Mouse (Mus musculus): ENCODE measurements around the gene Zdhhc1.

The Zdhhc1 gene

DNA sequence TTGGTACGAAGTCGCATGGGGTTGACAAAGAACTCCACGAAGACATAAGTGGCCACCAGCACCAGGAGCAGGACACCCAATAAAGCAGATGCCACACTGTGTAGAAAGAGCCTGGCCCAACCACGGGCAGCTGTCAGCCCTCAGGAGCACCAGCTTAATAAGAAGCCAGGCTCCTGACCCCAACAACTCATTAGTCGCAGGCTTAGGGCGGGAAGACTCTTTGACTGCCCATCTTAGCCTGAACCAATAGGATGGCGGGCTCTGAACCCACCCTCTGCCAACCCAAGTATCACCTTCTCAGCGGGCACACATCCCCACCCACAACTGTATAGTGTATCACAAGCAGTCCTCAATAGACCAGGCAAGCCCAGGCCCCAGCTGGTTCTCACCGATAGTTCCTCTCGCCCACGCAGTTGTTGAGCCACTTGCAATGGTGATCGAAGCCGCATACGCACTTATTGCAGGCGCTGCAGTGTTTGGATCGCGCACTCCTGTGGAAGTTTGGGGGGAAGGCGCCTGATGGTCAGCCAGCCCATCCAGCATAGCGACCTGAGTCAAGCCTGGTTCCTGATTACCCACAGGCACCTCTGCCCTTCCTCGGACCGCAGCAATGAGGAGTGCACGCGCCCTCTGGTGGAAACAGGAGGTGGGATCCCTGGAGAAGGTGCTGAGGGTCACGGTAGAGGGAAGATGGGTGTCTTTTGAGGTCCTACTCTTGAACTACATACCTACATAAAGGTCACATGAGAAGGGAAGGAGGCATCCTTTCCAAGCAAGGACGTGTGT, 19.9 kb downstream of the Zdhhc1 start:
- peak in 1 of 2 experiments; percentile 71 for DNase-seq (ENCODE audit: low spot score in 2 of 2)

DNA sequence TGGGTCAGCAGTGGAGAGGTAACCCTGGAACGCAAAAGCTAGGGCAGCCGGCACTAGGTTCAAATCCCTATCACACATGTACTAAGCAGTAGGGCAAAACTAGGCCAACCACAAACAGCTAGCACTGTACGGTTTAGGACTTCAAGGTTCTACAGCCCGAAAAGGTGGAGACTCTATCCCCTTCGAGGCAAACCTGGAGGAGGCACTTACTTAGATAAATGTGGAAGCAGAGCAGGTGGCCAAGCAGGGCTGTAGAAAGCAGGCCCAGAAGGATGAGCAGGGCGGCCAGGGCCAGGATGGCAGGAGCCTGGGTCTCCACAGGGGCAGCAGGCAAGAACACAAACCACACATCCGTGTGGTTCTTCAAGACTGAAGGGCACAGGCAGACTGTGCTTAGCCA, 20.5 kb downstream of the Zdhhc1 start:
- DNase-seq (ENCODE audit: low spot score in 2 of 2): no peak

DNA sequence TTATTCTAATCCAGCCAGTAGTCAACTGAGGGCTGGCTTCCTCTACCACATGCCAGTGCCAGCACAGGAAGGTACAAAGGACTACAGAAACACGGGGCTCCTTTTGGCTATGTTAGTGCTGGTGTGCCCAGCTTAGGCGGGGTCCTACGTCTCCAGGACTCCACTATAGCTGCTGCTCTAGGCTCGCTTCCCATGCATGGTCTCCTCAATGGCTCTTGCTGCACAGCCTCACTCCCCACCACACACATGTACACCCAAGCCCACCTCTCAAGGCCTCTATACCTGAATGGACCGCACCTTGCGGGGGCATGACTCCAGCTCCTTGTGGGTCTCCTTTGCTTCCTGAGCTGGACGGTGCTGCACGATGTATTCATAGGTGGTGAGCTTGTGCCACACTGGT, 21.0 kb downstream of the Zdhhc1 start:
- DNase-seq (ENCODE audit: low spot score in 2 of 2): no peak

DNA sequence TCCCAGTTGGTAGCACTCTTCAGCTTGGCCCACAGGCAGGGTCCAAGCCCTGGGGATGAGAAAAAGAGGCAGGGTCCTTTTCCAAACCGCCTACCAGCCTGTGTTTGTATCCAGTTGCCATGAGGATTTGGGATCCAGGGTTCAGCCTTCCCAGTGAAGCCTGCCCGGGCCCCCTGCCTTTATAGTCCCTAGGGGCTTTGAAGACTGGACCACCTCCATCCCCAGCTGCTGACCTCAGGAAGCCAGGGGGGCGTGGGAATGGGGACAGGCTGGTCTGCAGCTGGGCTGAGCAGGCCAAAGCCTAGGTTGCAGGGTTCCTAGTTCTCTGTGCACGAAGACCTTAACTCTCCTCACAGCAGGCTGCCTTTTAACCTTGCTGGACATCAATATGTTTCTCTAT, 21.4 kb downstream of the Zdhhc1 start:
- DNase-seq (ENCODE audit: low spot score in 2 of 2): no peak

DNA sequence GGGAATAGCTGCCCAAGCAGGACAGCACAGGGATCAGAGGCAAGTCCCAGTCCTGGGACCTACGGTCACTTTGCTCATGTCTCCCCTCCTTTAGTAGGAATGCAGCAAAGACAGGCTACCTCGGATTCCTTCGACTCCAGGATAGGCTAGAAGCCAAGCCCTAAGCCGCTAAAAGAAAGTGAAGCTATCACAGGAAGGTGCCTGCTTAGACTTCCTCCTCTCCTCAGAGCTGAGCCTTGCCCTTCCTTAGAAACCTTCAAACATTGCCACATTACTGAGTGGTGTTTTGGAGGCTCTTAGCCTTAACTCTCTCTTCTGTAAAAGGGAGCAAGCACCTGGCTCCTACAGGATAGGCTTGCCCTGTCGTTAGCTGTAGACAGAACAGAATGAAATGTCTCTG, 22.0 kb downstream of the Zdhhc1 start:
- no peak for DNase-seq (ENCODE audit: low spot score in 2 of 2)

DNA sequence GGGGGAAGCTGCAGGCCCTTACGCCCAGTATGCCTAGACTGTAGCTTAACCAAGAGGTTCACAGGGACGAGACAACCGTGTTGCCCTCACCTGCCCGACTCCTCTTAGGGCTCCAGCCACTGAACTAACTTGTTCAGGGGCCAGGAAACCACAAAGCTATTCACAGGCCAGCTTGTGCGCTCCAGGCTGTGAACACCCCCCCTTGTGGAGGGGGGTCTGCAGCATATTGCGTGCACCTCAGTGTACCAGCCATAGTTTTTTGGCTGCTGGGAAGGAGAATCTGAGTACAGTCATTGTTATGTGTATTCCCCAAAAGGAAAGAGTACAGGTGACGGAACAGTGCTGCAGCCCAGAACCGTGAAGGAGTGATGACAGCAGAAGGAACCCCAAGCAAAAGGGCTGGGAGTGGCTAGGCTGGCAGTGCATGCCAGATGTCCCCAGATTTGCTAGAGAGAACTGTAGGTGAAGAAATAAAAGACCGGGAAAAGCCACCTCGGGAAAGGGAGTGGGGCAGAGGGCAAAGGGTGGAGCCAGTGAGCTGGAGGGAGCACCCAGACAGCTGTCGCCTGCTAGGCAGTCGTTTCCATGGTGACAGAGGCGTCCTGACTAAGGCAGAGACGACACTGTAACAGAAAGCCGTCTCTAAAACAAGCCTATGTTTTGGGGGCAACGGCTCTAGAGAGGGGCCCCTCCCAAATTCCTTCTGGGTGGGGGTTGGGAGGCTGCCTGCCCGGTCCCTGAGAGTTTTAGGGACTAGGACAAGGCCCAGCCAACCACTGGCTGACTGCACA, 22.7 kb downstream of the Zdhhc1 start:
- no peak for DNase-seq (ENCODE audit: low spot score in 2 of 2)

DNA sequence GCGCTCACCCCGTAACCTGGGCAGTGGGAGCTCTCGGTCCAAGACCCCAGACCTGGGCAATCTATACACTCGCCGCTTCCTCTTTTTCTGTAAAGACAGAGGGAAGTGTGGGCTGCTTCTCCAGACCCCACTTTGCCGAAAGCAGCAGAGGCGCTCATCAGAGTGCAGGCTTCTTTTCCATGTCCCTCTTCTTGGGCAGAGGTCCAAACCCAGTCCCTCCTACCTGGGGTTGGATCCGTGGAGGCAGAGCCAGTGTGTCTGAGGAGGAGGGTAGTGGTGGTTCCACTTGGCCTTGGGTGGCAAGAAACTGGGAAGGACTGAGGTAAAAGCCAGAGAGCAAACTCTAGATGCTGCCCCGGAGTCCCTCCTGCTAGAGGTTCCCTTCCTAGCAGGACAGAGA, 23.7 kb downstream of the Zdhhc1 start:
- no peak for DNase-seq (ENCODE audit: low spot score in 2 of 2)

DNA sequence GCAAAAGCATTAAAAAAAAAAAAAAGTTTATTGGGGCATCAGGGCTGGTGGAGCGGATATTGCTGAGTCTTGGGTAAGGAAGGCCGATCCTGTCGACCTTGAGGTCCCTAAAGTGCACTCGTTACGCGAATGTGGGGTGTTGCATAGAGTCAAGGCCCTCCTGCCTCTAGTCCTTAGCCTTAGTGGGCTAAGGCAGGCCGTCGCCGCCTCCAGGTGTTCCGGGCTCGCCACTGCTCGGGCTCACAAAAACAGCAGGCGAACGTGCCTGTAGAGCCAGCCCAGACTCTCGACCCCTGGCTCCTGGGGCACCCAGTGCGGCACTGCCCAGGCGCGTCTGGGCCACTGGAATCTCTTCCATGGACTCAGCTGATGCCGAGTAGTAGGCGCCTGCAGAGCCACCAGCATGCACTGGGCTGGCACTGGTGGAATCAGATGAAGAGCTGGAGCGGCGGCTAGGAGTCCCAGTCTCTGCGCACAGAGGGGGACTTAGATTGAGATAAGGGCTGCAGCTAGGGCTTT, 24.2 kb downstream of the Zdhhc1 start:
- DNase-seq (ENCODE audit: low spot score in 2 of 2): no peak

DNA sequence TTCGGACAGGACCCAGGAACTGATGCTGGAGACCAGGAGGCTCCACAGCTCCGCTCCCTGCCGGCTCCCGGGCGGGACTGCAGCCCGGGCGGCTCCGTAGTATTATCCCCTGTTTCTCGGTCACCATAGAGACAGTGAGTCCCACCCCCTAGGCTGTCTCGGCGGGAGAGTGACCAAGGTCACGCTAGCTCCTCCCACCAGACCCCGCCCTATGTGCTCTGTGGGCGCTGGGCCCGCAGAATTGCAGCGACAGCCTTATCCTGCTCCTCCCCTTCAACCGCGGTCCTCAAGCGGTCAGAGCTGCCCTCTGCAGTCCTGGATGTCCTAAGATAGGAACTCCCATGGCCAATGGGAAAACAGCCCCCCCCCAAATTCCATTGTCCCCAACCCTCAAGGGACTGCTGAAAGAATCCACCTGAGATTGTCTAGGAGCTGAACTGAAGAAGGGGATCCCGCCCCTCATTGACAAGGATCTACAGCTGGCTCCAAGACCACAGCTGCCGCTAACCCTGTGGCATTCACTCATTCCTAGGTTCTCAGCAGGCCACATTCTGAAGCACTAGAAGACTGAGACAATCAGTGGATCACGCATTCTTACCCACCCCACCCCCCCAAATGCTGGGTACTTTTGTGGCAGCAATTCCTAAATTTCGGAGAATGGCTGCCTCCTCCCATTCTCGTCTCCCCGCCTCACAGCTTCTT, 25.2 kb downstream of the Zdhhc1 start, which contains the start of gene Tppp3:
Tppp3 (minus strand) TSS at position 213 of the 702 bp plus-strand sequence.
- peak; percentile 74 to 86 for DNase-seq (ENCODE audit: low spot score in 2 of 2)

DNA sequence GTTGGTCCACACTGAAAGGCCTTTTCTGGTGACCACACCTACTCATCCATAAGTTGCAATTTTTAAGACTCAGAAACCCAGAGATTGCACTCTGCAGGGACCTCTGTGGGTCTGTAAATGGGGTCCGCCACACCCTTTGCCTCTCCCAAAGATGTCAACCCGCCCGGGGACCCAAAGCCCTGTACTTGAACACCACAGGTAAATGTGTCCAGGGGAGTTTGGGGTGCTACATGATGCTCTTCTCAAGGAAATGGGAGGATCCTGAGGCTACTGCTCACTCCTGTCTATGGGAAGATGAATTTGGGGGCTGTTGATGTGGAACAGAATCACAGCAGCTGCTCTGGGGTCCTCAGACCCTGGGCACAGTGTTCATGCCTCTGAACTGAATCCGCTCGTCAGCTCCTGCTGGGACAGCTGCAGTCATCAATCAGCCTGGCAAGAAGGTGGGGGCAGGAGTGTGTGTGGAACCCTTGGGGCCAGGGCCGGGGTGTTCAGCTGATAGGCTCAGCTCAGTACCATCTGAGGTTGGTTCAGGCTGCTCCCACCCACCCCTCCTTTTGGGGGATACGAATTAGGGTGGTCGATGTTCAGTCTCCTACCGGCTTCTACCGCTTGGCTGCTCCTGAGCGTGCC, 25.9 kb downstream of the Zdhhc1 start:
- no peak for DNase-seq (ENCODE audit: low spot score in 2 of 2)

DNA sequence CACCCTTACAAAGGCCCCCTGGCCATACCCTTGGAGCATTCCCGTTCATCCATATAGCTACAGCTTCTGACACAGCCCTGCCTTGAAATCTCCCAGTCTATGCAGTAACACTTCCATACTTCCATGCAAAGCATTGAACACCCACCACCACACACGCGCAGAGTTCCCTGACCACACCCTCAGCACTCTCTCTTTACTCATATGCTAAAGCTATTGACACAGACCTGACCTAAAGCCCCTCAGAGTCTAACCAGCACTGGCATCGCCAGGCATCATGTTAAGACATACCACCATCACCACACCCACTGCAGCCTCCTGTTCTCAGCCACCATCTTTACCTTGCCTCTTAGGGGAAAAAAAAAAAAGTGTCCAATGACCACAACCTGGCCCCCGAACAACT, 26.4 kb downstream of the Zdhhc1 start:
- DNase-seq (ENCODE audit: low spot score in 2 of 2): no peak

DNA sequence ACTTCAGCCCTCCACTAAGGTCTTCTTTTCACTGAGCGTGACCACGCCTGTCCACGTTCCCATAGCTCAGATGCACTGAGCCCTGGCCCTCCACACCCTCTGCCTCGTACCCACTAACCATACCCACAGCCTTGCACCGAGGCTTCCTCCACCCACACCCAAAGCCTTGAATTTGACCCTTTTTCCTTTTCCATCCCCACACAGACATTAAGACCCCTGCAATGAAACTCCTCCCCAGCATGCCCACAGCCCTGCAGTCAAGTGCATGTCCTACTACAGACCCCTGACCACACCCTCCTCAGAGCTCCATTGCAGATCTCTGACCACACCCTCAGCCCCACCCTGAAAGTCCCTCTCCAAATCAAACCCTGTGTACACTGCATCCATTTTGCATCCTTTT, 26.9 kb downstream of the Zdhhc1 start:
- no peak for DNase-seq (ENCODE audit: low spot score in 2 of 2)

DNA sequence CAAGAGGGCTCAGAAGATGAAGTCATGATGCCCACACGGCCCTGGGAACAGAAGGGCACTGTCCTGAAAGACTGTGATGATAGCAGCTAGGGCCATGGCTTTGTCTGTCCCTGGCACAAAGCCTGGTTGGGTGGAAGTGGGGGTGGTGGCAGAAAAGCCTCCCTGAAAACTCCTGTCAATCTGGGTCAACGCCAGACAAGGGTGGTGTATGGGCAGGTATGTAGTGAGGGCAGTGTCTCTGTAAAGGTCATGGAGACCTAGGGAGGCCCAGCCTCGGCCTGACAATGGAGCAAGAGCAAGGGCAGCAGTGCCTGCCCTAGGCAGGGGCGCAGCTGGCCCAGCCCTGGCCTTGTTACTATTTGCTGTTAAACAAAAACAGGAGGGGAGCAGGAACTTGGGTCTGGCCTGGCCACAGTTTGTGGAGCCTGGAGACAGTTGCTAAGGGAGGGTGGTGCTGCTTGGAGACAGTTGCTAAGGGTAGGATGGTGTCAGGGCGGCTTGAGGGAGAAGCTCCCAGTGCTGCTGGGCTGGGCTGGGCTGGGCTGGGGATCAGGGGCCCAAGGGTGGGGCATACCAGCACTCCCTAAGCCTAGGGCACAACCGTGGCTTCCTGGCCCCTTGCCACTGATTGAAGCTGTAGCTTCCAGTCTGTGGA, 27.5 kb downstream of the Zdhhc1 start:
- DNase-seq (ENCODE audit: low spot score in 2 of 2): peak in 1 of 2 experiments; percentile 59

DNA sequence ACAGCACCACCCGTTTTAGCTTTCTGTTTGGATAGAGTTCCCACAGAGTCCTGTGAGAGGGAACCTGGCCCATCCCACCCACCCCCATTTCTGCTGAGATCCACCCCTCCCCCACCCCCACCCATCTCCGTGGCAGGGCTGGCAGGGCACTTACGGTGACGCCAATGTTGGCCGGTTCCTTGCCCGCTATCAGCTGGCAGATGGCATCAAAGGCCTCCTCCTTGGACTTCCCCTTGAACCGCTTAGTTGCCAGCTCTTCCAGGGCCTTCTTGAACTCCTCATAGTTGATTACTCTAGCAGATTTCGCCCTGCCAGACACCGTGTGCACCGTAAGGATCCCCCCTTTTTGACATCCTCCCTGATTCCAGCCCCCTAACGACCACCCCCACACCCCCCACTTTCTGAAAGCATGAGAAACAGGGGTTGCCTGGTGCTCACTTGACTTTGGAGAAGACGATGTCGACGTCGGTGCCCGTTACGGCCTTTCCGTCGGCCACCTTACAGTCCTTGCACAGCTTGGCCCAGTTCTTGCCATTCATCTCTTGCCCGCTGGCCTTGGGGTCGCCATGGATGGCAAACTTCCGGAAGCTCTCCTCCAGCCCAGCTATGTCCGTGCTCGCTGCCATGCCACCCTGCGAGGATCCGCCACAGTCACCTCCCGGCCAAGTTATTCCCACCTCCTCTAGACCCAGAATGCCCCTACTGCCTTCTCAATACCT, 28.5 kb downstream of the Zdhhc1 start:
- DNase-seq (ENCODE audit: low spot score in 2 of 2): no peak

DNA sequence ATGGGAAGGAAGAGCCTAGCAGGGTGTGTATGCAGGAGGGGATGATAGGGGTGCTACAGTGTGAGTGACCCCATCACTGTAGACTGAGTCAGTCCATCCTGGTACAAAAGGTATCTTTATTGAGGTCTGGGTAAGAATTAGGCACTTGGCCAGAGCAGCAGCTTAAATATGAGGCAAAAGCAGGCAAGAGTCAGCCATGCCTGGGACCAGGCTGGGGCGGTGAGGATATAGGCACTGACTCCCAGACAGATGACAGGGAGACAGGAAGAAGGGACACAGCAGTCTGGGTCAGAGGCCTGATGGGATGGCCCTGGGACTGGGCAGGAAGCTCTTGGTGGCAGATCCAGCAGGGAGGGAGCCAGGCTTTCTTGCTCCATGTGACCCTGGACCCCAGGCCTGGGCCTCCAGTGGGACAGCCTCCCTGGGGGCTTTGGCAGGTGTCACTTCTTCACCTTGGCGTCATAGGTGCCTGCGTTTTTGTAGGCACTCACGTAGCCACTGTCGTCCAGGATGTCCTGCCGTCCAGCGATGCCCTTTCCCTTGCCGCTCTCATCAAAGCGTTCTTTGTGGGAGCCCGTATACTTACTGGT, 29.2 kb downstream of the Zdhhc1 start:
- no peak for DNase-seq (ENCODE audit: low spot score in 2 of 2)

DNA sequence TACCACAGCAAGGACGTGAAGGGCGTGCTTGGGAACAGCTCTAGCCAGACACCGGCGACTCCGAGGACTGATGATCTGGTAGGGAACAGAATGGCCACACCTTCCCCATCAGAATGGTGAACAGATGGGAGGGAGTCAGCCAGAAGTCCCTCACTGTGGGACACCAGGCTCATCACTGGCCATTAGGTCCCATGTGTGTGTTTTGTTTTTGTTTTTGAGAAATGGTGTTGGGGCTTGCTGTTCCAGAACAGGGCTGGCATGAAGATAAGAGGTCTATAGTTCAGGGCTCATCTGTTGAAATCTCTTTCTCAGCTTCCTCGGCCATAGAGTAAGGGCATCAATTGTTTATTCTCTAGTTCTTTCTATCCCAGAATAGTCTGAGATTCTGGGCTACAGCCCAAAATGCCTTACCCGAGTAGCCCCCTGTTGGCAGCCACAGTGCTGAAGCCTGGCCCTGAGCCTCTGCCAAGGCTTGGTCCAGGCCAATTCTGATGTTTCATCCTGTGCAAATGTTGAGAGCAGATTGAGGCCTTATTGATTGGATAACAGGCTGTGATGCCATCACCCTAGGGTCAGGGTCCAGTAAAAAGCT, 29.9 kb downstream of the Zdhhc1 start:
- DNase-seq (ENCODE audit: low spot score in 2 of 2): peak; percentile 65 to 82

DNA sequence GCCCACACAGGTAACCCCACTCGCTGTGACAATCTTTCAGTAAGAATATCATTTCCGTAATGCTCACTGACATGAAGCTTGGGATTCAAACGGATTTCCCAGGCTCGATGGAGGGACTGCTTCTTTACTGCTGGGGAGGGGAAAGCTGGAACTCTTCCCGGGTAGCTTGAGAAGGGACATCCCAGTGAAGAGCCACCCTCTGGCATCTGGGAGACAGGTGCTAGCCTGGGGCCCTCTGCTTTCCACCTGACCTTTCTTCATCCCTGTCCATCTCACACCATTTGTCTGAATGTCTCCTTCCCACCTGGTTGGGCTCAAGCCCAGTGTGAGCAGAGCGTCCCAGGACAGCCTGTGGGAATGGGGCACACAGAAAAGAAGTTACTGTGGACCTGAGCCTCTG, 30.5 kb downstream of the Zdhhc1 start:
- no peak for DNase-seq (ENCODE audit: low spot score in 2 of 2)

DNA sequence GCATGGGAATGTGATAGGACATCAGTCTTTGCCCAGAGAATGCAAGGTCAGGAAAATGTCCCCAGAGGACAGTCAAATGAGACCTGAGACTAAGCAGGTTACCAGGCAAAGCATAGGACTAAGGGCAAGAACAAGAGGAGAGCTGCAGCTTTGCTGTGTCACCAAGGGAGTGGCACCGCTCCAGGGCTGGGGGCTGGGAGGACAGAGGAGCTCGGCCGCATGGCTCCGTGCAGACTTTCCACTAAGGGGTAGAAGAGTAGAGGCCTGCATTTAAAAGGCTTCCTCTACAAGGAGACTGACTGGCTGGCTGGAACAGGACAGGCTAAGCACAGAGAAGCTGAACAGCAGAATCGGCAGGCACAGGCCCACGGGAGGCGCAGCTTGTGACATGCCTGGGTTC, 32.1 kb downstream of the Zdhhc1 start:
- DNase-seq (ENCODE audit: low spot score in 2 of 2): no peak

DNA sequence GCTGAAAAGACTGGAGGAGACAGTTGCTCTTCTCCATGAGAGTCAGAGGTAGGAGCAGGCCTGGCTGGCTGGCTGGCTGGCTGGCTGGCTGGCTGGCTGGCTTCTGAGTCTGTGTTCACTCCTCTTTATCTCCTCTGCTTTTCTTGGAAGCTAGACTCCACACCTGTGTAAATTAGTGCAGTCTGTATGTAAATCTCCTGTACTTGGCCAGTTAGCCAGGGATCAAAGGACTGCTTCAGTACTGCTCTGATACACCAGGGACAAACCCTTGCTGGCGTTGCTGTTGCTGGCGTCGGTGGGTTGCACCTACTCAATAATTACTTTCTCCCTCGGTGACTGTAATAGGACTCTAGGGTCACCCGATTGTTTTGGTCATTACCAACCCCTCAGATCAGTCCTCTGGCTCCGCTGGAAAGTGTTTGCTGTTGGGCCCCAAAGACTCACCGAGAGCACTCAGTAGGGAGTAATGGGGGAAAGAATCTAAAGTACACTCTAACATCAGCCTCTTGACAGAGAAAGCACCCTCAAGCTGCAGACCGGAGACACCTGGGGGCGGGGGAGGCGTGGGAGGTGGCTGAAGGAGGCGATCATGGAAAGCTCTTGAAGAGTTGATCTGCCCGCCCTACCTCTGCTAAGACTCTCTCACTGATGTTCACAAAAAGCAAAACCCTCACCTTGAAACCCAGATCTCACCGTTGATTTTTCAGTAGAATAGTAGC, 35.5 kb downstream of the Zdhhc1 start:
- no peak for DNase-seq (ENCODE audit: low spot score in 2 of 2)

Measured in cerebellum, postnatal 4 days (tissue).